ENCODE assay signal across 28 mouse cellular contexts in genomic region chr6:139986564-139986963, GRCm38 (mm10). TPM values are rescaled to one million over a fixed set of nuclear protein-coding genes. Genes with fewer than 3 reads are reported as not detected.
DNase-seq lines count a peak whose midpoint lies in the region; ATAC-seq and TF ChIP-seq lines count a peak whose summit lies in the region.
"Had no signal": no experiment of that assay in that cellular context is flagged by ENCODE, and none has a peak within 500 bp of the region (broad histone marks: within the 10 kb centered on the region; RNA-seq: fewer than 3 reads in every experiment).

No protein-coding gene starts in this region.

- H3K4me1 ChIP-seq in kidney, embryonic 14.5 days (ENCODE audit: control insufficient read depth, insufficient read depth, low read length), result no peaks in the 10 kb centered on the region
- H3K4me1 ChIP-seq in limb, embryonic 11.5 days (ENCODE audit: control insufficient read depth, insufficient read depth, low read length), result no peaks in the 10 kb centered on the region
- no peaks in the 10 kb centered on the region for H3K4me1 ChIP-seq in limb, embryonic 10.5 days
- H3K4me1 ChIP-seq in lung, embryonic 15.5 days, result 0 out of 2 replicates have a peak, but pooled peaks cover 3% of the 10 kb centered on the region
- no peaks in the 10 kb centered on the region for H3K4me1 ChIP-seq in lung, postnatal 0 days (ENCODE audit: insufficient read depth, low read depth, low read length)
- H3K4me1 ChIP-seq: embryonic facial prominence, embryonic 10.5 days; embryonic facial prominence, embryonic 12.5 days had no signal

- H3K27me3 ChIP-seq in kidney, embryonic 14.5 days (ENCODE audit: control insufficient read depth, insufficient read depth, low read length), result no peaks in the 10 kb centered on the region
- H3K27me3 ChIP-seq in limb, embryonic 11.5 days (ENCODE audit: control insufficient read depth, insufficient read depth, low read length), result no peaks in the 10 kb centered on the region
- no peaks in the 10 kb centered on the region for H3K27me3 ChIP-seq in limb, embryonic 10.5 days (ENCODE audit: low read depth, poor library complexity, severe bottlenecking)
- H3K27me3 ChIP-seq in lung, embryonic 15.5 days, result no peaks in the 10 kb centered on the region
- H3K27me3 ChIP-seq in lung, postnatal 0 days (replicated peaks; ENCODE audit: insufficient read depth, low read length), result no peaks in the 10 kb centered on the region
- H3K27me3 ChIP-seq: CH12.LX; embryonic facial prominence, embryonic 12.5 days; forebrain, embryonic 13.5 days; Patski had no signal

- H3K9ac ChIP-seq in kidney, embryonic 14.5 days (ENCODE audit: low read depth, low read length), result no peak overlapping the region
- H3K9ac ChIP-seq in limb, embryonic 11.5 days (ENCODE audit: low read length), result no peak overlapping the region
- no peak overlapping the region for H3K9ac ChIP-seq in lung, embryonic 15.5 days
- H3K9ac ChIP-seq in lung, postnatal 0 days (replicated peaks; ENCODE audit: low read depth), result no peak overlapping the region
- H3K9ac ChIP-seq: embryonic facial prominence, embryonic 12.5 days; forebrain, embryonic 13.5 days had no signal

- no peak overlapping the region for H3K4me2 ChIP-seq in kidney, embryonic 14.5 days (replicated peaks; ENCODE audit: low read depth, low read length)
- no peak overlapping the region for H3K4me2 ChIP-seq in limb, embryonic 11.5 days (ENCODE audit: low read depth, severe bottlenecking)
- no peak overlapping the region for H3K4me2 ChIP-seq in lung, embryonic 15.5 days
- H3K4me2 ChIP-seq in lung, postnatal 0 days (replicated peaks; ENCODE audit: low read depth, low read length), result no peak overlapping the region
- H3K4me2 ChIP-seq: embryonic facial prominence, embryonic 12.5 days; forebrain, embryonic 13.5 days had no signal

- no peak for TF ChIP-seq EP300 in lung, postnatal 0 days (IDR thresholded peaks at IDR 0.05)

- no peaks in the 10 kb centered on the region for H3K36me3 ChIP-seq in kidney, embryonic 14.5 days (ENCODE audit: control insufficient read depth, insufficient read depth, low read length)
- no peaks in the 10 kb centered on the region for H3K36me3 ChIP-seq in limb, embryonic 11.5 days (ENCODE audit: control insufficient read depth, insufficient read depth, low read length)
- no peaks in the 10 kb centered on the region for H3K36me3 ChIP-seq in limb, embryonic 10.5 days
- no peaks in the 10 kb centered on the region for H3K36me3 ChIP-seq in lung, embryonic 15.5 days
- H3K36me3 ChIP-seq in lung, postnatal 0 days (ENCODE audit: insufficient read depth, low read length), result no peaks in the 10 kb centered on the region
- H3K36me3 ChIP-seq: embryonic facial prominence, embryonic 10.5 days; embryonic facial prominence, embryonic 12.5 days; G1E had no signal

- TF ChIP-seq CTCF in lung, postnatal 0 days (IDR thresholded peaks at IDR 0.05), result no peak

- WGBS in kidney, embryonic 14.5 days, result 51% methylated on average over 2 of the region's 2 CpGs
- WGBS in limb, embryonic 11.5 days, result 85% methylated on average over 2 of the region's 2 CpGs
- 92% methylated on average over 2 of the region's 2 CpGs for WGBS in limb, embryonic 10.5 days
- 48% methylated on average over 2 of the region's 2 CpGs for WGBS in lung, embryonic 15.5 days
- WGBS in lung, postnatal 0 days, result 41% methylated on average over 2 of the region's 2 CpGs

- no peak overlapping the region for H3K27ac ChIP-seq in kidney, embryonic 14.5 days (ENCODE audit: low read depth, low read length)
- no peak overlapping the region for H3K27ac ChIP-seq in limb, embryonic 11.5 days (replicated peaks; ENCODE audit: low read depth, low read length)
- no peak overlapping the region for H3K27ac ChIP-seq in limb, embryonic 10.5 days
- H3K27ac ChIP-seq in lung, embryonic 15.5 days, result no peak overlapping the region
- no peak overlapping the region for H3K27ac ChIP-seq in lung, postnatal 0 days (ENCODE audit: low read length)
- H3K27ac ChIP-seq: embryonic facial prominence, embryonic 10.5 days; embryonic facial prominence, embryonic 12.5 days; forebrain, embryonic 13.5 days had no signal

- no peak for DNase-seq in kidney, adult 18-20 months
- DNase-seq in limb, embryonic 11.5 days (ENCODE audit: low spot score), result peak; percentile 19
- DNase-seq in limb, embryonic 10.5 days (ENCODE audit: low spot score), result no peak
- no peak for DNase-seq in lung, postnatal 36 days
- DNase-seq in lung, postnatal 0 days (ENCODE audit: low spot score), result peak; percentile 81
- DNase-seq in lung, postnatal 10 days, result no peak
- DNase-seq: adrenal gland, adult 8-10 months; adrenal gland, postnatal 14 days; adrenal gland, postnatal 36 days; B cell, adult 2 months; cerebellum, adult 11-12 months; cerebellum, adult 2 months; cerebellum, adult 9-10 months; cerebellum, postnatal 10 days; cerebellum, postnatal 25 days had no signal

- no peak overlapping the region for H3K4me3 ChIP-seq in kidney, embryonic 14.5 days (ENCODE audit: low read length)
- no peak overlapping the region for H3K4me3 ChIP-seq in limb, embryonic 11.5 days (ENCODE audit: low read depth, low read length)
- H3K4me3 ChIP-seq in limb, embryonic 10.5 days, result no peak overlapping the region
- H3K4me3 ChIP-seq in lung, embryonic 15.5 days, result no peak overlapping the region
- H3K4me3 ChIP-seq in lung, postnatal 0 days (ENCODE audit: low read depth, low read length), result no peak overlapping the region
- H3K4me3 ChIP-seq: embryonic facial prominence, embryonic 10.5 days; embryonic facial prominence, embryonic 12.5 days; forebrain, embryonic 13.5 days had no signal

- no peaks in the 10 kb centered on the region for H3K9me3 ChIP-seq in kidney, embryonic 14.5 days (ENCODE audit: control insufficient read depth, low read length)
- no peaks in the 10 kb centered on the region for H3K9me3 ChIP-seq in limb, embryonic 11.5 days (ENCODE audit: control insufficient read depth, low read length)
- no peaks in the 10 kb centered on the region for H3K9me3 ChIP-seq in limb, embryonic 10.5 days (replicated peaks)
- no peaks in the 10 kb centered on the region for H3K9me3 ChIP-seq in lung, embryonic 15.5 days
- no peaks in the 10 kb centered on the region for H3K9me3 ChIP-seq in lung, postnatal 0 days (ENCODE audit: low read length)
- H3K9me3 ChIP-seq: embryonic facial prominence, embryonic 10.5 days; embryonic facial prominence, embryonic 12.5 days; forebrain, embryonic 13.5 days had no signal

- ATAC-seq in kidney, embryonic 14.5 days (ENCODE audit: low FRiP score, low TSS enrichment), result 0 out of 2 replicates have a peak, but pooled peaks have one; percentile 32
- no peak for ATAC-seq in limb, embryonic 11.5 days (ENCODE audit: insufficient number of reproducible peaks, low FRiP score, low TSS enrichment, low read depth)
- ATAC-seq in lung, embryonic 15.5 days (ENCODE audit: borderline replicate concordance, extremely low read depth, low FRiP score, low TSS enrichment), result peak; percentile 83; the same call in 1 of the 2 replicates
- peak; percentile 75 for ATAC-seq in lung, postnatal 0 days
- ATAC-seq: activated CD4-positive, CD25-positive, alpha-beta regulatory T cell, adult 4 months; CD4-positive, CD25-positive, alpha-beta regulatory T cell, adult 4 months; forebrain, embryonic 13.5 days; Patski had no signal

RNA-seq across cellular contexts. Expression of gene Capza3, which starts 54.5 kb away (rescaled TPM):
- polyA plus RNA-seq in kidney, embryonic 14.5 days (2014; fragmentation: Nextera tagmentation; extraction: Ambion mirVana), result not detected in 2 replicates
- polyA plus RNA-seq in limb, embryonic 11.5 days (2014; fragmentation: Nextera tagmentation; extraction: Ambion mirVana), result not detected in 2 replicates
- not detected in 2 replicates for polyA plus RNA-seq in limb, embryonic 10.5 days (2016; fragmentation: Nextera tagmentation; extraction: Ambion mirVana)
- polyA plus RNA-seq in lung, embryonic 15.5 days (2015; fragmentation: Nextera tagmentation; extraction: Ambion mirVana), result not detected in 2 replicates
- polyA plus RNA-seq in lung, postnatal 0 days (2015; fragmentation: Nextera tagmentation; extraction: Ambion mirVana), result not detected in 2 replicates
- polyA plus RNA-seq: activated CD4-positive, CD25-positive, alpha-beta regulatory T cell, adult 4 months; CD4-positive, CD25-positive, alpha-beta regulatory T cell, adult 4 months; cerebellum, adult 2 months; cortical plate, adult 2 months; embryonic facial prominence, embryonic 10.5 days; embryonic facial prominence, embryonic 12.5 days; embryonic facial prominence, embryonic 14.5 days; forebrain, embryonic 11.5 days; forebrain, embryonic 13.5 days; G1E; Patski had no signal

RNA-seq across cellular contexts. Expression of gene Plcz1, which starts 54.7 kb away (rescaled TPM):
- polyA plus RNA-seq in kidney, embryonic 14.5 days (2014; fragmentation: Nextera tagmentation; extraction: Ambion mirVana), result not detected in 2 replicates
- not detected in 2 replicates for polyA plus RNA-seq in limb, embryonic 11.5 days (2014; fragmentation: Nextera tagmentation; extraction: Ambion mirVana)
- polyA plus RNA-seq in limb, embryonic 10.5 days (2016; fragmentation: Nextera tagmentation; extraction: Ambion mirVana), result not detected in 2 replicates
- not detected in 2 replicates for polyA plus RNA-seq in lung, embryonic 15.5 days (2015; fragmentation: Nextera tagmentation; extraction: Ambion mirVana)
- polyA plus RNA-seq in lung, postnatal 0 days (2015; fragmentation: Nextera tagmentation; extraction: Ambion mirVana), result not detected in 2 replicates
- polyA plus RNA-seq: activated CD4-positive, CD25-positive, alpha-beta regulatory T cell, adult 4 months; CD4-positive, CD25-positive, alpha-beta regulatory T cell, adult 4 months; embryonic facial prominence, embryonic 10.5 days; embryonic facial prominence, embryonic 12.5 days; forebrain, embryonic 11.5 days; forebrain, embryonic 13.5 days; G1E; Patski had no signal

Comparison
In these comparisons a context has a peak if more than half of its experiments do, and no peak if none do; other contexts are left out.
1. DNase-seq: peak in limb, embryonic 11.5 days (single experiment) and lung, postnatal 0 days (single experiment); none in kidney, adult 18-20 months (single experiment), limb, embryonic 10.5 days (single experiment), lung, postnatal 36 days (single experiment) and lung, postnatal 10 days (single experiment).